Mouse (Mus musculus) brain, embryonic 14.5 days (tissue): ENCODE data around the gene 3110082I17Rik. TPM values are rescaled to one million over a fixed set of nuclear protein-coding genes. Genes with fewer than 3 reads are reported as not detected.

ENCODE experiments used
- DNase-seq: peaks from one replicate; pipeline ENCODE4 v3.0.0-alpha.2; 2011; ENCODE audit warnings: low read depth
- CTCF ChIP-seq: fragments of 200-500 bp; IDR thresholded peaks from 2 replicates; pipeline ENCODE4 v1.5.1; 2012; ENCODE audit warnings: inconsistent platforms, mild to moderate bottlenecking, moderate library complexity, borderline replicate concordance; ENCODE audit not compliant: insufficient read depth, insufficient read length; ENCODE audit errors: extremely low read depth
- POLR2A ChIP-seq: fragments of 200-500 bp; IDR thresholded peaks from 2 replicates; pipeline ENCODE4 v1.6.1; 2012; ENCODE audit warnings: mild to moderate bottlenecking, inconsistent platforms, borderline replicate concordance; ENCODE audit not compliant: poor library complexity, insufficient read depth, insufficient read length, severe bottlenecking; ENCODE audit errors: extremely low read depth
- polyA plus RNA-seq: library from polyadenylated mRNA; depleted of rRNA; stranded (reverse); fragments of >200 nt; gene quantifications from 2 replicates; pipeline ENCODE4 v1.2.3, GENCODE M21; 2012

The 3110082I17Rik gene
- polyA plus RNA-seq, 1 experiment = 12.3 TPM

DNA sequence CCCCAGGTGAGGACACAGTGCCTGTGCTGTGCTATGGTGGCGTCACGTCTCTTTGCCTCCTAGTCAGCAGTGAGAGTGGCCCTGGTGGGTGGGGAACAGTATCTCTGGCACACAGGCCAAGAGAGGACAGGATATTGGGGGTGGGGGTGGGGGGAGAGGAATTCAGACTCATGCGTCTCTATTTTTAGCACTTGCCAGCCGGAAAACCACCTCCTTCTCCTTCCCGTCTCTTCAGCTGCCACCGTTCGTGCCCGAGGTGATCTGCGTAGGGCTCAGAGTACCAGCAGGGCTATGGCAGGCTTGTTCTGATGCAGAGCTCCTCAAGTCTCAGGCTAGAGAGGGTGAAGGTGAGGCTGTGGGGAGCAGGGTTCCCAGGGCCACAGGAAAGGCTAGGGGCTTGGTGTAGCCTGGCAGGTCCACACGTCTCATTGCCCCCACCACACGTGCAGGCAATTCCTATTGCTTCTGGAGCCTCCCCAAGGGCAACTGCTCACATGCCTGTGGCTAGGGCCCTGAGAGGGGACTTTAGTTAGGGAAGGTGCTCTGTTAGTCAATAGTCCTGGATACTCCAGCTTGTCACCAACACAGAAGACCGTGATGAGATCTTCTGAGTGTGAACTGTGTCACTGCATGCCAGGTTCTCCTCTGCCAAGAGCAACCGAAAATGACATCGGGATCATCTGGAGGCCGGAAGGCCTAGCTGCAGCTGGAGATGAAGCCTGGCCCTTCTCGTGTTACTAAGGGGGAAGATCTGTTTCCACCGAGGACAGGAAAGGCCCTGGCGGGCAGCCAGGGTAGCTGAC, 82.7 kb downstream of the 3110082I17Rik start, which contains the start of gene Gpr146:
Gene Gpr146, plus strand, starts transcription at position 230 of the 803 bp plus-strand sequence.
- no peak for DNase-seq
- no peak for TF ChIP-seq CTCF
- no peak for TF ChIP-seq POLR2A

DNA sequence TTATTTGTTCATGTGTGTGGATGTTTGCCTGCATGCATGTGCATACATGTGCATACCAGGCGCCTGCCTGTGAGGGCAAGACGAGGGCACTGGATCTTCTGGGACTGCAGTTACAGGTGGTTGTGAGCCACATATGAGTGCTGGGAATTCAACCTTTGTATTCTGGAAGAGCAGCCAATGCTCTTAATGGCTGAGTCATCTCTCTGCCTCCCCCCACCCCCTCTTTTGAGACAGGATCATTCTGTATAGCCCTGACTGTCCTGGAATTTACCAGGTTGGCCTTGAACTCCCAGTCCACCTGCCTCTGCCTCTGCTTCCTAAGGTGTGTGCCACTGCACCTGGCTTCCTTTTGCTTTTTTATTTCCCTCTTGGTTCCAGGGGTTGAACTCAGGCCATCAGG, 85.5 kb downstream of the 3110082I17Rik start:
- TF ChIP-seq CTCF = no peak
- TF ChIP-seq POLR2A = no peak
- no peak for DNase-seq

DNA sequence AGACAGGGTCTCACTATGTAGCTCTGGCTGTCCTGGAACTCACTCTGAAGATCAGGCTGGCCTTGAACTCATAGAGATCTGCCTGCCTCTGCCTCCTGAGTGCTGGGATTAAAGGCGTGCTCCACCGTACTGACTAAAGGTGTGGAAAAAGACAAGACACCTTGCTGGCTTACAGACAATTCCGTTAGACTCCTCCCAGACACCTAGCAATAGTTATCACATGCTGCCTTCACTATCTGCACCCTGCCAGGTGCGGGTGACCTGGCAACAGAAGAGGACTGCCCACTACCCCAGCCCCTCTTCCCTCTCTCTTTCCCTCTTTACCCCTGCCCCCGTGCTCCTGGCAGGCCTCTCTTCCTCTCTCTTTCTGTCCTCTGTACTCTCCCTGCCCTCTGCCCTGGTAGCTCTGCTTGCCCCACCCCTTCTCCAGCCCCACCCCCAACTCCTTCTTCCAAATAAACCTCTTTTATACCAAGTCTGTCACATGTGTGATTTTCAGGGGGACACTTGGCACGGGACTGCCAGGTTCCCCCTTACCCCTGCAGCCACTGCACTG, 86.4 kb downstream of the 3110082I17Rik start:
- TF ChIP-seq CTCF = no peak
- no peak for TF ChIP-seq POLR2A
- DNase-seq = no peak

DNA sequence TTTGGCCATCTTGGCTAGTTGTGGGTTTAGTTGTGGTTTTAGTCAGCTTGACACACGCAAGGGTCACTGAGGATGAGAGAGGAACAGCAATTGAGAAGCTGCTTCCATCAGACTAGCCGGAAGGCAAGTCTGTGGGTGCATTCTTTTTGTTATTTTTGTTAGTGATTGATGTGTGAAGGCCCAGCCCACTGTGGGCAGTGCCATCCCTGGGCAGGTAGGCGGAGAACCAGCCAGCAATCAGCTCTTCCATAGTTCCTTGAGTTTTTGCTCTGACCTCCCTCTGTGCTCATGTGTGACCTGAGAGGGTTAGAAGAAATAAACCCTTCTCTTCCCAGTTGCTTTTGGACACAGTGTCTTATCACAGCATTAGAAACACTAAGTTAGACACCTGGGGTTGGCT, 87.2 kb downstream of the 3110082I17Rik start:
- TF ChIP-seq POLR2A (no peak), CTCF (no peak)

DNA sequence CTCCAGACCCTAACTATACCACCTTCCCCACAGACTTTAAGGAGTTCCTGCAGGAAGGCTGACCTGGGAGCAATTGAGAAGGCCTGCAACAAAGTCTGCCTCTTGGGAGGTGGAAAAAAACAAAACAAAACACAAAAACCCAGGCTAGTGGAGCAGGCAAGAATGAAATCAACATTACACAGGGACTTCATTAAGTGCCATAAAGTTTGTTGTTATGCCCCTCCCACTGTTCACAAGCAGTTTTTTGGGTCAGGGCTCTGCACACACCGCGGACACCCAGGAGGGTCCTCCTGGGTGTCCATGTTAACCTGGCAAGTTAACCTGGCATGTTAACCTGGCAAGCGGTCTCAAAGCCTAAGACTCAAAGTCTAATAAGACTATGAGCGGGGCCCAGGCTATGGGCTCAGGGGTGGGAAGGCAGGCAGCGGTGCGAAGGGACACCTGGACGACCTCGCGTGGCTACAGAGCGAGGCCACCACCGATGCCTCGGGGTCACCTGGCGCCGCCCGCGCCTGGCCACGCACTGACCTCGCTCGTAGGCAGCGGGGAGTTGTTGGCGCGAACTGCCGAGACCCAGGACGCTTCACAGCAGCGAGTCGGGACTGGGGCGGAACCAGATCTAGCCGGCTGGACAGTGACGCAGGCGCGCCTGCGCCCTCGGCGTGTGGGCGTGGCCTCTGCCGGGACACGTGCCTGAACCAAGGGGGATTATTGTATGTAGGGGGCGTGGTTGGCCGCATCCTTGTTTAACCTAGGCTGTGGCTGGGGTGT, 88.5 kb downstream of the 3110082I17Rik start:
- TF ChIP-seq POLR2A = peak; percentile 85
- TF ChIP-seq CTCF = no peak
- peak; percentile 96 for DNase-seq

More for the DNA sequence above, 87.2 kb downstream of the 3110082I17Rik start:
- no peak for DNase-seq

DNA sequence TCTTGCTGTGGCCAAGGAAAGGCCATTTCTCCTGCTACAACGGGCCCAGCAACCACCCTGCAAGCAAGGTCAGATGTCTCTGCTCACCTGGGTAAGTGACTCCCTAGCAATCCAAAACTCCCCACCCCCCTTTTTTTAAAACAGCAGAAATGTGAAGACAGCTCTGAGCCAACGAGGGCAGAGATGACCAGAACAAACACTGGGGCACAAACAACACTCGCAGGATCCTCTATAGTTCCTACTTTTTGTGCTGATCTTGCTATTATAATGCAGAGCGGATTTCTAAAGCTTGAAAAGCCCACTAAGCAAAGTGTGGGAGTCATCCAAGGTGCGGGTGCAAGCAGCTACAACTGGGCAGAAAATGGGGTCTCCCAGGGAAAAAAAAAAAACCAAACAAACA, 89.2 kb downstream of the 3110082I17Rik start:
- TF ChIP-seq POLR2A = no peak
- no peak for TF ChIP-seq CTCF

DNA sequence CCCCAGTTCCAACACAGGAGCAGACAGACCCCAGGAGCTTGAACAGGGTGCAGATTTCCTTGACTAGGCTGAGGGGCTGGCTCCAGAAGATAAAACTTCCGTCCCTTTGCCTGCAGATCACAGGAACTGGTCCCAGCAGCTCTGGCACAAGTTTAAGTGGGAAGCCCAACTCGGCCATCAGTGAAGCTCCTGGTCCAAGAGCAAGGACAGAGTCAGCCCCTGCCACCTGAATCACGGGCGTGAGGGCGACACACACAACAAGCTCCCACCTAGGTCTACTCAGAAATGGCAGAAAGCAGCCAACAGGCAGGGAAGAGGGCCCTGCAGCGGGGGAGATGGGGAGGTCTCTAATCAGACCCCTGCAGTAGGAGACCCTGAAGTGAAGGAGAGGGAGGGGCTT, 90.0 kb downstream of the 3110082I17Rik start:
- no peak for TF ChIP-seq POLR2A
- no peak for TF ChIP-seq CTCF
- no peak for DNase-seq

More for the DNA sequence above, 89.2 kb downstream of the 3110082I17Rik start:
- DNase-seq = no peak

DNA sequence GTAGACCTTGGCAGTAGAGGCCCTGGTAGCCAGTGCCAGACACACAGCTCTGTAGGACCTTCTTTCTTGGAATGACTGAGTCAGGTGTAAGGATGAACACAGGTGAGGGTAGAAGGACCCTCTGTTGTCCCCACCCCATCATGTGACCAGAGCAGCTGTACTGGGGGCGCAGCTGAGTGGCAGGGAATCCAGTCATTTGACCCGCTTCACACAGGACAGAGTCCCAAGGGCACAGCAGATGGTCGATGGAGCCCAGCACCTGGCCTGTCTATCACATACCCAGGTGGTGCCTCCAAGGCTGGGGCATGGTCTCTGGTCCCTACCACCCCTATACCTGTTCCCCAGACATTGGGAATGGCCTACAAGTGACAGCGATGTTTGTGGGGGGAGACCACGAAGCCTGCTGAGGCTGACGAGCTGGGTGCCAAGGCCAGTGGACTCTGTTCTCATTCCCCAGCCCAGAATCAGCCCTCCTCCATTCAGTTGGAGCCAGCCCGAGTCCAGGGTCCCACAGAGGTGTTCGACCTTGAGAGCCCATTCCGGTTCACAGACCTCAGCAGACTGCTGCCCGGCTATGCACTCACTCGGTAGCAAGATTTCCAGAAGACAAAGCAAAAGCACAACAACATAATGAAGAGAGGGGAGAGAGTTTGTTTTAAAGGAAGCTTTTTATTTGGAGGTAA, 91.5 kb downstream of the 3110082I17Rik start:
- TF ChIP-seq CTCF (no peak), POLR2A (no peak)
- no peak for DNase-seq

DNA sequence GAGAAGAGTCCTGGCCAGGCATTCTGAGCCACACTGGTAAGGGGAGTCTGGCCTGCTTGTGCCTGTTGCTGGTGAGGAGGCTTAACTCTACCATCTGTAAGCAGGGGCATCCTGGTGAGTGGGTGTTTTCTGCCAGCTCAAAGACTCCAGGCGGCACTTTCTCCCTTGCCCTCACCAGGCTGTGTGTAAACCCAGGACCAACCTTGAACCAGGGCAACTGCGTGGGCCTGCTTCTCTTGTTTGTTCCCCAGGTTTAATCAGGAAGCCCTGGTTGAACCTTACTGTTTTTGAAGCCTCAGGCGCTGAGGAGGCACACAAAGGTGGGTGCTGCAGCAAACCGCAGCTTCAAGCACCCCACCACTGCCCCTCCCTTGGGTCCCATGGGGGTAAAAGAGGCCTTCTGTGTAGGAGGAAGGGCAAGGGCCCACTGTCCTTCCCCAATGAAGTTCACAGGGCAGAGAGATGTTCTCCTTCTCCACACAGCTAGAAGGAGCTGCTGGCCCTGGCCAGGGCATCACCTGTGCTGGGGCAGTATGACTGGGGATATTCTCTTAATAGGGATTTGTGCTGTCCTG, 92.4 kb downstream of the 3110082I17Rik start:
- TF ChIP-seq CTCF (no peak), POLR2A (no peak)
- no peak for DNase-seq

DNA sequence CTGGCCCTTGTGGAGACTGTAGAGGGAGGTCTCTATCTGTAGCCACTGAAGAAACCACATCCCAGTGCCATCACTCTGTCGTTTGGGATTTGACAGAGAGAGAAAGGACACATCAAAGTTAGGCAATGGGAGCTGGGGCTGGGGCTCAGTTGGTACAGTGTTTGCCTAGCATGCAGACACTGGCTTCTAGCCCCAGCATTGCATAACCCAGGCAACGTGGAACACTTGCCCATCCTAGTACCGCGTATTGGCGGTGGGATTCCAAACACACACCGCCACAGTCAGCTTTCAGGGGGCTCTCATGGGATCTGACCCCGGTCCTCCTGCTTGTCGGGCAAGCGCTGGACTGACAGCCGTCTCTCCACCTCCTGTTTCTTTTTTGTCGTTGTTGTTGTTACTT, 93.8 kb downstream of the 3110082I17Rik start:
- peak; percentile 31 for DNase-seq
- no peak for TF ChIP-seq POLR2A
- TF ChIP-seq CTCF = no peak
